Mouse (Mus musculus): ENCODE data around the gene Pik3ip1. TPM values are rescaled to one million over a fixed set of nuclear protein-coding genes. Genes with fewer than 3 reads are reported as not detected.

The Pik3ip1 gene
- polyA plus RNA-seq (2015; fragmentation: Nextera tagmentation; extraction: Ambion mirVana) = 2.4 and 2.5 TPM in 2 replicates

- Histone ChIP-seq H3K4me2 (ENCODE audit: low read depth, low read length) (peak within 1 kb of the TSS; percentile 80), H3K4me1 (ENCODE audit: insufficient read depth) (peaks cover 33% of the 10 kb centered on the region), H3K4me3 (ENCODE audit: low read depth, low read length) (peak within 1 kb of the TSS; percentile 52), H3K27me3 (ENCODE audit: insufficient read depth, low read length) (peaks cover 4% of the 10 kb centered on the region; the same call in 1 of the 2 replicates), H3K9me3 (ENCODE audit: low read length) (no peaks in the 10 kb centered on the region), H3K9ac (replicated peaks) (peak within 1 kb of the TSS; percentile 60), H3K36me3 (replicated peaks; ENCODE audit: insufficient read depth, low read length) (no peaks in the 10 kb centered on the region), H3K27ac (ENCODE audit: low read depth) (peak within 1 kb of the TSS; percentile 76)
- no peak for DNase-seq
- no peak for ATAC-seq
- no peak for TF ChIP-seq CTCF (IDR thresholded peaks at IDR 0.05; ENCODE audit: low read depth)
- no peak for TF ChIP-seq EP300 (IDR thresholded peaks at IDR 0.05; ENCODE audit: low read depth)
These were observed at the start of gene Pik3ip1 for GRCm38 (mm10) chr11:3329891-3330451. Pik3ip1 (plus strand) TSS chr11:3330401.

GRCm38 (mm10) chr11:3282887-3283286, 47.3 kb upstream of the Pik3ip1 start:
- Histone ChIP-seq H3K4me2 (ENCODE audit: low read depth, low read length) (no peak overlapping the region), H3K4me1 (ENCODE audit: insufficient read depth) (no peaks in the 10 kb centered on the region), H3K36me3 (replicated peaks; ENCODE audit: insufficient read depth, low read length) (no peaks in the 10 kb centered on the region), H3K27me3 (ENCODE audit: insufficient read depth, low read length) (no peaks in the 10 kb centered on the region), H3K27ac (ENCODE audit: low read depth) (no peak overlapping the region), H3K9ac (replicated peaks) (no peak overlapping the region), H3K4me3 (ENCODE audit: low read depth, low read length) (no peak overlapping the region), H3K9me3 (ENCODE audit: low read length) (0 out of 2 replicates have a peak, but pooled peaks cover 6% of the 10 kb centered on the region)
- ATAC-seq = no peak
- WGBS (ENCODE audit: insufficient replicate concordance) = 82% methylated on average over 6 of the region's 6 CpGs
- TF ChIP-seq CTCF (IDR thresholded peaks at IDR 0.05; ENCODE audit: low read depth) = no peak
- no peak for TF ChIP-seq EP300 (IDR thresholded peaks at IDR 0.05; ENCODE audit: low read depth)
- no peak for DNase-seq

GRCm38 (mm10) chr11:3283645-3284044, 46.6 kb upstream of the Pik3ip1 start:
- Histone ChIP-seq H3K27ac (ENCODE audit: low read depth) (no peak overlapping the region), H3K27me3 (ENCODE audit: insufficient read depth, low read length) (no peaks in the 10 kb centered on the region), H3K4me1 (ENCODE audit: insufficient read depth) (peaks cover 5% of the 10 kb centered on the region; the same call in 1 of the 2 replicates), H3K9ac (replicated peaks) (no peak overlapping the region), H3K4me2 (ENCODE audit: low read depth, low read length) (no peak overlapping the region), H3K9me3 (ENCODE audit: low read length) (0 out of 2 replicates have a peak, but pooled peaks cover 6% of the 10 kb centered on the region), H3K36me3 (replicated peaks; ENCODE audit: insufficient read depth, low read length) (no peaks in the 10 kb centered on the region), H3K4me3 (ENCODE audit: low read depth, low read length) (no peak overlapping the region)
- DNase-seq (no peak), ATAC-seq (no peak)
- no peak for TF ChIP-seq CTCF (IDR thresholded peaks at IDR 0.05; ENCODE audit: low read depth)
- TF ChIP-seq EP300 (IDR thresholded peaks at IDR 0.05; ENCODE audit: low read depth) = no peak
- WGBS (ENCODE audit: insufficient replicate concordance) = 89% methylated on average over 6 of the region's 6 CpGs

- Histone ChIP-seq H3K4me3 (ENCODE audit: low read depth, low read length) (no peak overlapping the region), H3K36me3 (replicated peaks; ENCODE audit: insufficient read depth, low read length) (no peaks in the 10 kb centered on the region), H3K9ac (replicated peaks) (no peak overlapping the region), H3K4me1 (ENCODE audit: insufficient read depth) (peaks cover 17% of the 10 kb centered on the region), H3K9me3 (ENCODE audit: low read length) (0 out of 2 replicates have a peak, but pooled peaks cover 6% of the 10 kb centered on the region), H3K27me3 (ENCODE audit: insufficient read depth, low read length) (no peaks in the 10 kb centered on the region), H3K27ac (ENCODE audit: low read depth) (no peak overlapping the region), H3K4me2 (ENCODE audit: low read depth, low read length) (no peak overlapping the region)
- 81% methylated on average over 3 of the region's 3 CpGs for WGBS (ENCODE audit: insufficient replicate concordance)
- TF ChIP-seq EP300 (IDR thresholded peaks at IDR 0.05; ENCODE audit: low read depth) (no peak), CTCF (IDR thresholded peaks at IDR 0.05; ENCODE audit: low read depth) (no peak)
- no peak for DNase-seq
- ATAC-seq = no peak
These were observed 44.3 kb upstream of the Pik3ip1 start for GRCm38 (mm10) chr11:3285940-3286339.

- H3K36me3 ChIP-seq (replicated peaks; ENCODE audit: insufficient read depth, low read length) = no peaks in the 10 kb centered on the region
- DNase-seq = no peak
- H3K27me3 ChIP-seq (ENCODE audit: insufficient read depth, low read length) = no peaks in the 10 kb centered on the region
- TF ChIP-seq CTCF (IDR thresholded peaks at IDR 0.05; ENCODE audit: low read depth) (no peak), EP300 (IDR thresholded peaks at IDR 0.05; ENCODE audit: low read depth) (no peak)
- H3K9ac ChIP-seq (replicated peaks) = no peak overlapping the region
- no peaks in the 10 kb centered on the region for H3K9me3 ChIP-seq (ENCODE audit: low read length)
- 62% methylated on average over 6 of the region's 6 CpGs for WGBS (ENCODE audit: insufficient replicate concordance)
- ATAC-seq = no peak
- H3K4me1 ChIP-seq (ENCODE audit: insufficient read depth) = peaks cover 29% of the 10 kb centered on the region
- H3K4me2 ChIP-seq (ENCODE audit: low read depth, low read length) = no peak overlapping the region
- H3K4me3 ChIP-seq (ENCODE audit: low read depth, low read length) = no peak overlapping the region
- no peak overlapping the region for H3K27ac ChIP-seq (ENCODE audit: low read depth)
These were observed 43.1 kb upstream of the Pik3ip1 start for GRCm38 (mm10) chr11:3287131-3287530.

GRCm38 (mm10) chr11:3287921-3288320, 42.3 kb upstream of the Pik3ip1 start:
- Histone ChIP-seq H3K4me1 (ENCODE audit: insufficient read depth) (peaks cover 36% of the 10 kb centered on the region), H3K9ac (replicated peaks) (no peak overlapping the region), H3K36me3 (replicated peaks; ENCODE audit: insufficient read depth, low read length) (no peaks in the 10 kb centered on the region), H3K4me2 (ENCODE audit: low read depth, low read length) (peak overlapping the region; percentile 100; the same call in 1 of the 2 replicates), H3K27me3 (ENCODE audit: insufficient read depth, low read length) (no peaks in the 10 kb centered on the region), H3K4me3 (ENCODE audit: low read depth, low read length) (no peak overlapping the region), H3K27ac (ENCODE audit: low read depth) (no peak overlapping the region), H3K9me3 (ENCODE audit: low read length) (no peaks in the 10 kb centered on the region)
- 48% methylated on average over 5 of the region's 5 CpGs for WGBS (ENCODE audit: insufficient replicate concordance)
- TF ChIP-seq EP300 (IDR thresholded peaks at IDR 0.05; ENCODE audit: low read depth) (no peak), CTCF (IDR thresholded peaks at IDR 0.05; ENCODE audit: low read depth) (no peak)
- ATAC-seq (no peak), DNase-seq (no peak)
